Mouse (Mus musculus) heart, postnatal 14 days (tissue): Measurements from ENCODE around the gene Pnrc2. TPM values are rescaled to one million over a fixed set of nuclear protein-coding genes. Genes with fewer than 3 reads are reported as not detected.

Experiments
- DNase-seq, 2 experiments: peaks; one replicate each; pipeline ENCODE4 v3.0.0; 2021 to 2022
- intact Hi-C: fragments of 180-260 bp; cut with DNase I; formaldehyde crosslinking; loops from one replicate; pipeline ENCODE4 v1.15.1; 2025
- total RNA-seq, 2 experiments: library from RNA; stranded (reverse); gene quantifications; 2 replicates each; pipeline ENCODE4 v1.2.3; 2021

Gene Pnrc2
- total RNA-seq, 2 experiments from 2014 or later, result 79.0 to 84.8 TPM

- peak in 1 of 2 experiments; percentile 23 for DNase-seq
- intact Hi-C loops, result no loop called here
These were observed 1.2 kb upstream of the Pnrc2 start for GRCm38 (mm10) chr4:135874564-135875535.

DNA sequence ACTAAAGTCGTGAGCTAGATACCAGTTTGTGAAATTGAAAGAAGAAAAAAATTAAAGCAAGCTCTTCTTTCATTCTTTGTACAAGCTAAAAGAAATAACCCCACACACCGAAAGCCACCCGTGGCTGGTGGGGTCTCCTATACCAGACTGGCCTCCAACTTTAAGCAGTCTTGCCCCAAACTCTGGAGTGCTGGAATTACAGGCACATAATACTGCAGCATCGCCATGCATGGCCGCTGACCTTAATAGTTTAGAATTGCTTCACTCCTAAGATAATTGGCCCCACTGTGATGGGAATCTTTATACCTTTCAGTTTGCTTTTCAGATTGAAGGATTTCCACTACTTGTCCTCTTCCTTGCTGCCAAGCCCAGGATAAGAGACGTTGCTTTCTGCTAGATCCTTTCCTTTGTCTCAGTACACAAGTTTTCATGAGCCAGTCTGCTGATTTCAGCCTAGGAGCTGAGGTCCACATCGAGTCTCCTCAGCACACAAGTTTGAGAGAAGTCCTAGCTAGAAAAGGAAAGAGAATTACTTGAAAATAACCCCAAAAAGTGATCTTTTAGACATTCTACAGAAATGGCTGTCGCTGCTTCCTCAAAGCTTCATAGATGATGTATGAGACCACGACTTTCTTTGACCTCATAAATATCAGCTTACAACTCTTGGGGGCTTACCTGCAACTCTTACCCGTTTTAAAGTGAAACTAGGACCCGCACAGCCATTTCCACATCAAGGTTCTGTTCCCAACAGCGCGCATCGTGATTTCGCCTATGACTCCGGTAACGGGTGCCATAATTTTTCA lies 860 bp downstream of the Pnrc2 start:
- intact Hi-C loops, result loop anchor here (1.0 kb wide), 1 partner anchor 16 kb away; no protein-coding TSS in a partner anchor
- peak in 1 of 2 experiments; percentile 18 for DNase-seq

DNA sequence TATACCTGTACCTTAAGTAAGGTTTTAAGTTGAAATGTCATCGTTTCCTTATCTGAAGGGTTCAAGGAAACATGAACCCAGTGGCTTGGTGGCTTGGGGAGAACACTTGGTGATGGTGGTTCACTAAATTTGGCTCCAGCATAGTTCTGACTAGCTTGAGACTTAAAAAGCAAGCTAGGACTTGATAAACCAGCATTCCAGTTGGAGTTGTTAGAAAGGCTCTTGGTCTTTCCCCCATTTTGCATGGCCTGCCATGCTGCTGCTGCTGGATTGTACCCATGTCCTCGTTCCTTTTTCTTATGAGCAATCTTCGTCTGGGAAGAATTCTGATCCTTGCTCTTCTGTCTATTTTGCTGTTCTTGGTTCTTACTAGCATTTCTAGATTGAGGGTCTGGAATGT lies 1.6 kb downstream of the Pnrc2 start:
- intact Hi-C loops, result loop anchor here (1.0 kb wide), 1 partner anchor 16 kb away; no protein-coding TSS in a partner anchor
- no peak for DNase-seq

DNA sequence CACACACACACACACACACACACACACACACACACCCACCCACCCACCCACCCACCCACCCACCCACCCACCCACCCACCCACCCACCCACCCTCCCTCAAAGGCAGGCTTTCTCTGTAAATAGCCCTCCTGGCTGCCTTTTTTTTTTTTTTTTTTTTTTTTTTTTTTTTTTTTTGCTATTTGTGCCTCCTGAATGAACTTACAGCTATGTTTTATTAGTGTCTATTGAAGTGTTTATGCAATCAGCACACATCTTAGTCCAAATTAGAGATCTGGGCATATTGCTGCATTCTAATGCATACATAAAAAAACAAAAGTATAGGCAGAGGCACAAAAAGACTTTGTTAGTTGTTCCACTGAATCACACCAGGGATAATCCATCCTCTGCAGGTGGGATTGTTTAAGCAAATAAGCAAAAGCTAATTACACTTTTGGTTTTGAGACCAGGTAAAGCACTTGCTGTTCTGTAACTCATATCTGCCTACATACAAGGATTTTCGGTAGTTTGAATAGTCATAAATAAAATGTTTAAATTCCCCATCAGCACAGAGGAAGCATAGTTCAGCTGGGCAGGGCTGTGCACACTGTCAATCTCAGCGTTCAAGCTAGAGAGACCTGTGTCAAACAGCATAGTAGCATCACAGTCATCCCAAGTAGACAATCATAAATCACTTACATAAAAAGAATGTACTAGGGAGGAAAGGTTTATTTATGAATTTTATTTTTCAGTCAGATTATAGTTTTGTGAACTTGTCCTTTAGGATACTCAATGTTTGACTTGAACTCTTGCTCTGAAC lies 3.2 kb downstream of the Pnrc2 start:
- DNase-seq, result no peak
- intact Hi-C loops, result no loop called here

DNA sequence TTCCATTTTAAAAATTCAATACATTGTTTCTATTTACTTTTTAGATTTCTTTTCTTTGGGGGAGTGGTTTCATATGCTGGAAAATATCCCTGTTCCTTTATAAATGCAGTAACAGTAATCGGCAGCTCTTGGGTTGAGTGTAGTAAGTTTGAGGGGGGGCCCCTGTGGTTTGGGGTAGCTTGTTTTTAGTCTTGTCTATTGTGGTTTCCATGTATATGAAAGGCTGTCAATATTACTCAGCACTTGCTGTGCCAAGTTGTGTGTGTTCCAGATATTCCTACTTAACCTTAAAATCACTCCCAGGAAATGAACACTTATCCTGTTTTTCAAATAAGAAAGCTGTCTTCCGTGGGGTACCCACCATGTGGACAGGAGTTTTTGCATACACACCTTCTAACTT lies 4.7 kb downstream of the Pnrc2 start:
- intact Hi-C loops, result no loop called here
- no peak for DNase-seq

DNA sequence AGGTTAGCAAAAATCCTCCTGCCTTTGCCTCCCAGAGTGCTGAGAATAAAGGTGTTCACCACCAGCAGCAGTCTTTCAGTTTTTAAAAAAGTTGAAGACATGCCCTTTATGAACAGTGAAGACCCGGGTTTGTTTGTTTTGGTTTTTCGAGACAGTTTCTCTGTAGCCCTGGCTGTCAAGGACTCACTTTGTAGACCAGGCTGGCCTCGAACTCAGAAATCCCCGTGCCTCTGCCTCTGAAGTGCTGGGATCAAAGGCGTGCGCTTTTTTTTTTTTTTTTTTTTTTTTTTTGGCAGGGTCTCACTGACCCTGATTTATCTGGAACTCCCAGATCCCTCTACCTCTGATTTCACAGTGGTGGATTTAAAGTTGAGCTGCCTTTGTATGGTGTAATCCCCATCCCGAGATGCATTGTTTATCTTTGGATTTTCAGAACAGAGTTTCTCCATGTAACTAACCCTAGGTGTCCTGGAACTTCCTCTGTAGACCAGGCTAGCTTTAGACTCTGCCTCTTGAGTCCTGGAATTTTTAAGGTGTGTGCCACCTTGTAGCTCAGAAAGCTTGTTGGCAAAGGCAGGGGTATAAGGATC lies 16.0 kb downstream of the Pnrc2 start:
- no peak for DNase-seq
- intact Hi-C loops, result no loop called here

GRCm38 (mm10) chr4:135856223-135857091 lies 17.2 kb downstream of the Pnrc2 start:
- intact Hi-C loops, result loop anchor here (1.0 kb wide), 1 partner anchor 16 kb away; no protein-coding TSS in a partner anchor
- DNase-seq, result peak; percentile 71 to 74

DNA sequence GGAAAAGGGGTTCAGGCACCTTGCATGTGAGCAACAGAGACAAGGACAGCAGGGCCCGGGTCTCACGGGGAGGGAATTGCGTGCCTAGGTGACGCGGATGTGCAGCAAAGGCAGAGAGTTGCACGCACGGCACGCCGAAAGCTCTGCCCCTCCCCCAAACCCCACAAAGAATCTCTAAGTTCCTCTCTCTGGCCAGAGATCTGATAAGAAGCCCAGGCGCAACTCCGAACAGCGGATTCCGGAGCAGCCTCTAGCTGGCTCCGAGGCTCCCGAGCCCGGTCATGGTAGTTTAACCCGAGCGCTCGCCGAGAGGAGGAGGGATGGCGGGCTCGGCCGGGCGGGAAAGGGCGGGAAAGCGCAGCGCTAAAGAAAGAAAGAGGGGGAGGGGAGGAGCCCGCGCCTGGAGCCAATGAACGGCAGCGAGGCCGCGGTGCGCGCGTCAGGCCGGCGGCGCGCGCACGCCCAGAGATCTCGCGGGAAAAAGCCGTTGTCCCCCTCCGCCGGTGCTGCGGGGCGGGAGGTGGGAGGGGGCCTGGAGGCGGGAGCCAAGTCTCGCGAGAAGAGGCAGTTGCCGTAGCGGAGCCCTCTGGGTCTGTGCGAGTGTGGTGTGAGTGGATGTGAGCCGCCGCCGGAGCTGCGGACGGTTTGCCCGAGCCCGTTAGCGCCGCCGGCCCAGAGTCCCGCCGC lies 18.0 kb downstream of the Pnrc2 start, which contains the start of gene Srsf10:
TSS of gene Srsf10 (plus strand) at position 212 of the 687 bp plus-strand sequence.
- DNase-seq, result peak; percentile 96 to 97
- intact Hi-C loops, result loop anchor here (1.0 kb wide), 1 partner anchor 17 kb away; no protein-coding TSS in a partner anchor

GRCm38 (mm10) chr4:135855080-135855479 lies 18.6 kb downstream of the Pnrc2 start:
- intact Hi-C loops, result no loop called here
- DNase-seq, result no peak

GRCm38 (mm10) chr4:135854630-135855029 lies 19.0 kb downstream of the Pnrc2 start:
- intact Hi-C loops, result no loop called here
- no peak for DNase-seq

GRCm38 (mm10) chr4:135853987-135854546 lies 19.6 kb downstream of the Pnrc2 start:
- DNase-seq, result no peak
- intact Hi-C loops, result no loop called here

GRCm38 (mm10) chr4:135851942-135852341 lies 21.7 kb downstream of the Pnrc2 start:
- intact Hi-C loops, result no loop called here
- no peak for DNase-seq

GRCm38 (mm10) chr4:135850411-135851095 lies 23.1 kb downstream of the Pnrc2 start:
- intact Hi-C loops, result no loop called here
- DNase-seq, result no peak

GRCm38 (mm10) chr4:135847581-135847980 lies 26.1 kb downstream of the Pnrc2 start:
- DNase-seq, result peak; percentile 50 to 66
- intact Hi-C loops, result no loop called here

DNA sequence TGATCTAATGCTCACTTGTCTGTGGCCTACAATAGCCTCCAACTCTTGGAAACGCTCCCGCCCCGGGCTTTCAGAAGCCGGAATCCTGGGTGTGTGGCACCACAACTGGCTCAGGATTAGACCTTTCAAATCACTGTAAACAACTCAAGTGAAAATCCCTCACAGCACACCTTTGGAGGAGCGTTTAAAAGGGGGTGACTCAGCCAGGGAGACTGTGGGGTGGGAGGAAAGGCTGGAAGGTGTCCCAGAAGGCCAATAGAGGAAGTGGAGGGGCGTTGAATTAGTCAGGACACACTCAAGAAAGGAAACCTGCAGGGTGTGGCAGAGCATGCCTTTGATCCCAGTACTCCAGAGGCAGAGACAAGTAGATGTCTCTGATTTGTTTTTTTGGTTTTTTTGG lies 29.2 kb downstream of the Pnrc2 start:
- no peak for DNase-seq
- intact Hi-C loops, result no loop called here

GRCm38 (mm10) chr4:135839293-135840011 lies 34.2 kb downstream of the Pnrc2 start:
- intact Hi-C loops, result no loop called here
- DNase-seq, result peak in 1 of 2 experiments; percentile 42

DNA sequence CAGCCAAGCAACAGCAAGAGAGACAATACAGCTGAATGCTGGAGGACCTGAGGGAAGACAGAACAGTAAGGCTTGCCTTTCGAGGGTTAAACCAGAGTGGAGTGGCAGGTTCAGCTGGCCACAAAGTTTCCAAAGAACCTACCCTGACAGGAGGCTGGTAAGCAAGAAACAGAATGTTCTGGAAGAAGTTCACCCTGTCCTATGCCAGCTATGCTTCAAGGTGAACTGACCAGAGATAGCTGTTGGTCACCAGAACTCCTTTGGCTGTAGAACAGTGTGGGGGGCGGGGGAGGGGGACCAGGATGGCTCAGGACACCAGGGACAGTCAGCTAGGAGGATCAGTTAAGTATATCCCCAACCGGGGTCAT lies 34.7 kb downstream of the Pnrc2 start:
- intact Hi-C loops, result no loop called here
- DNase-seq, result no peak
